Mouse (Mus musculus): ENCODE data around the gene Iqcf5.
"Not testable (repeated sequence)": the region's sequence is repeated elsewhere in the genome, so short reads cannot be mapped to it uniquely, and the experiment has no call there.

The Iqcf5 gene

GRCm38 (mm10) chr9:106482578-106483115, 31.7 kb upstream of the Iqcf5 start:
- DNase-seq = no peak

- DNase-seq = no peak
Observed at GRCm38 (mm10) chr9:106483136-106483535, 31.2 kb upstream of the Iqcf5 start.

GRCm38 (mm10) chr9:106483606-106484005, 30.8 kb upstream of the Iqcf5 start:
- no peak for DNase-seq

GRCm38 (mm10) chr9:106485076-106485475, 29.3 kb upstream of the Iqcf5 start:
- DNase-seq = no peak

- not testable (repeated sequence) for DNase-seq
Observed at GRCm38 (mm10) chr9:106487602-106488001, 26.8 kb upstream of the Iqcf5 start.

GRCm38 (mm10) chr9:106499667-106500066, 14.7 kb upstream of the Iqcf5 start, which contains the start of gene Iqcf1:
TSS of gene Iqcf1 (plus strand) at chr9:106499967.
- no peak for DNase-seq

- DNase-seq = no peak
Observed at GRCm38 (mm10) chr9:106501846-106502245, 12.5 kb upstream of the Iqcf5 start.

GRCm38 (mm10) chr9:106504246-106504645, 10.1 kb upstream of the Iqcf5 start:
- DNase-seq = no peak

GRCm38 (mm10) chr9:106509356-106509755, 5.0 kb upstream of the Iqcf5 start:
- DNase-seq = no peak

- no peak for DNase-seq
Observed at GRCm38 (mm10) chr9:106512729-106513450, 1.5 kb upstream of the Iqcf5 start.

GRCm38 (mm10) chr9:106513566-106513965, 807 bp upstream of the Iqcf5 start:
- no peak for DNase-seq

GRCm38 (mm10) chr9:106519433-106519832, 5.1 kb downstream of the Iqcf5 start:
- DNase-seq = no peak

GRCm38 (mm10) chr9:106519909-106520308, 5.5 kb downstream of the Iqcf5 start:
- DNase-seq = no peak

GRCm38 (mm10) chr9:106531833-106532232, 17.5 kb downstream of the Iqcf5 start:
- DNase-seq = peak in 1 of 2 experiments; percentile 4

- no peak for DNase-seq
Observed at GRCm38 (mm10) chr9:106534296-106534695, 19.9 kb downstream of the Iqcf5 start.

GRCm38 (mm10) chr9:106534975-106535374, 20.6 kb downstream of the Iqcf5 start:
- DNase-seq = no peak

- DNase-seq = no peak
Observed at GRCm38 (mm10) chr9:106561531-106561930, 47.2 kb downstream of the Iqcf5 start, which contains the start of gene Iqcf3. TSS of gene Iqcf3 (minus strand) at chr9:106561631.

- DNase-seq = no peak
Observed at GRCm38 (mm10) chr9:106562291-106562690, 47.9 kb downstream of the Iqcf5 start.

GRCm38 (mm10) chr9:106564025-106564424, 49.7 kb downstream of the Iqcf5 start:
- DNase-seq = no peak
